Mouse (Mus musculus) heart, embryonic 16.5 days (tissue): ENCODE results near the gene Qsox2. TPM values are rescaled to one million over a fixed set of nuclear protein-coding genes. Genes with fewer than 3 reads are reported as not detected.
A peak's percentile ranks its signal among the peaks of the same experiment; 100 is the strongest.

Source experiments
- ATAC-seq: fragments of 200-750 bp; cut with Nextera tagmentation; replicated peaks from 2 replicates; pipeline ENCODE4 v1.8.0; 2017; ENCODE audit warnings: moderate number of reproducible peaks; ENCODE audit not compliant: insufficient read depth, low FRiP score; ENCODE audit errors: extremely low read depth
- H3K27ac ChIP-seq: fragments of 300-500 bp; sonication (generic); 2 replicates; pipeline ENCODE4 v1.5.1; 2014; ENCODE audit warnings: mild to moderate bottlenecking, low read length, control low read depth, moderate library complexity
- H3K27me3 ChIP-seq: fragments of 300-500 bp; sonication (generic); 2 replicates; pipeline ENCODE4 v1.6.1; 2014; ENCODE audit warnings: low read length, mixed read lengths; ENCODE audit not compliant: control insufficient read depth, insufficient read depth
- H3K36me3 ChIP-seq: fragments of 300-500 bp; sonication (generic); 2 replicates; pipeline ENCODE4 v1.6.1; 2014; ENCODE audit not compliant: control insufficient read depth, insufficient read depth
- H3K4me1 ChIP-seq: fragments of 300-500 bp; sonication (generic); 2 replicates; pipeline ENCODE4 v1.6.1; 2014; ENCODE audit warnings: low read length, mixed read lengths; ENCODE audit not compliant: control insufficient read depth, insufficient read depth
- H3K4me2 ChIP-seq: fragments of 300-500 bp; sonication (generic); 2 replicates; pipeline ENCODE4 v1.6.1; 2014; ENCODE audit warnings: low read depth, mild to moderate bottlenecking, control low read depth, low read length
- H3K4me3 ChIP-seq: fragments of 300-500 bp; sonication (generic); 2 replicates; pipeline ENCODE4 v1.5.1; 2014; ENCODE audit warnings: mild to moderate bottlenecking, control low read depth, low read length
- H3K9ac ChIP-seq: fragments of 300-500 bp; sonication (generic); 2 replicates; pipeline ENCODE4 v1.6.1; 2014; ENCODE audit warnings: low read length, control low read depth
- H3K9me3 ChIP-seq: fragments of 300-500 bp; sonication (generic); replicated peaks from 2 replicates; pipeline ENCODE4 v1.6.1; 2016; ENCODE audit warnings: low read length; ENCODE audit not compliant: control insufficient read depth
- WGBS: fragments of 180-500 bp; shearing (Covaris S2); extraction: QIAGEN DNeasy Blood & Tissue Kit; methylation state at CpG from one replicate; pipeline ENCODE4 v1.1.7; 2014; 5-methylcytosine and 5-hydroxymethylcytosine counted together
- polyA plus RNA-seq: library from polyadenylated mRNA; unstranded; fragments of >200 nt; fragmentation: Nextera tagmentation; extraction: Ambion mirVana; gene quantifications from 2 replicates; pipeline ENCODE4 v1.2.1, GENCODE M21; 2015

Qsox2 gene
- polyA plus RNA-seq, 1 experiment from 2014 or later = 11.8 TPM

DNA sequence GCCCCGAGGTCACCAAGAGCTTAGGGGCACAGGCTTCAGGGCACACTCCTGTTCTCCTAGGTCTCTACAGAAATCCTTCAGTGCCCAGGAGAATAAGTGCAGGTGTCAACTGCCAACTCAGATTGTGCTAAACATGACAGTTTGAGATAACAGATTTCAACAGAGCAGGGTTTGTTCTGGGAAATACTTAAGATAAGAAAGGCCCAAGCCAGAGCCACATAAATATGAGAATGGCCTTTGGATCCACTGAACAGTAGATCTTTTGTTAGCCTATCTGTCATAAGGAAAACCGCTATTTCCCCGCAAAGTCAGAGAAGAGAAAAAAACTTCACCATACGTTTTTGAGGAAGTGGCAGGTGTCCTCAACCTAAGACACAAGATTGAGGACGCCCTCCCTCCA, 3.1 kb downstream of the Qsox2 start:
- no peak for ATAC-seq
- H3K9me3 ChIP-seq = no peaks in the 10 kb centered on the region
- peaks cover 28% of the 10 kb centered on the region for H3K4me1 ChIP-seq
- no peaks in the 10 kb centered on the region for H3K36me3 ChIP-seq
- 45% methylated on average over 5 of the region's 5 CpGs for WGBS
- no peaks in the 10 kb centered on the region for H3K27me3 ChIP-seq
- no peak overlapping the region for H3K4me3 ChIP-seq
- peak overlapping the region; percentile 8; the same call in 1 of the 2 replicates for H3K4me2 ChIP-seq
- no peak overlapping the region for H3K9ac ChIP-seq
- peak overlapping the region; percentile 40 for H3K27ac ChIP-seq

DNA sequence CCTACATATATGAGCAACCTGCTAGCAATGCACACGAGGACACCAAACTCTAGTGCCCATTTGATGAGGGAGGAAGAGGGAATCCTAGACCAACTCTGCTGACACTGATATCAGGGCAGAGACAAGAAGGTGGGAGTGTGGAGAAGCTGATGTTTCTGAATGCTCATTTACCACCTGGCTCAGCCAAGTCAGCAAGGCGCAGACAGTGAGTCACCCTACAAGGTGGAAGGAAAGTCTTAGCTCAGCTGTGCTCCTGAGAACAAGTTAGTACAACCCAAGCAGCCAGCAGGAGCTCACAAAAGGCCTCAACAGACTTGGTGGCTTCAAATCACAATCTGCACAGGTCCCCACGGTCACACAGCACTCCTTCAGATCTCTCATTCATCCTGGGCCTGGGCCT, 6.0 kb downstream of the Qsox2 start:
- ATAC-seq = no peak
- 63% methylated on average over 3 of the region's 3 CpGs for WGBS
- H3K4me2 ChIP-seq = no peak overlapping the region
- H3K27ac ChIP-seq = no peak overlapping the region
- H3K4me3 ChIP-seq = no peak overlapping the region
- no peaks in the 10 kb centered on the region for H3K36me3 ChIP-seq
- H3K9ac ChIP-seq = no peak overlapping the region
- no peaks in the 10 kb centered on the region for H3K27me3 ChIP-seq
- H3K4me1 ChIP-seq = peaks cover 28% of the 10 kb centered on the region
- no peaks in the 10 kb centered on the region for H3K9me3 ChIP-seq

DNA sequence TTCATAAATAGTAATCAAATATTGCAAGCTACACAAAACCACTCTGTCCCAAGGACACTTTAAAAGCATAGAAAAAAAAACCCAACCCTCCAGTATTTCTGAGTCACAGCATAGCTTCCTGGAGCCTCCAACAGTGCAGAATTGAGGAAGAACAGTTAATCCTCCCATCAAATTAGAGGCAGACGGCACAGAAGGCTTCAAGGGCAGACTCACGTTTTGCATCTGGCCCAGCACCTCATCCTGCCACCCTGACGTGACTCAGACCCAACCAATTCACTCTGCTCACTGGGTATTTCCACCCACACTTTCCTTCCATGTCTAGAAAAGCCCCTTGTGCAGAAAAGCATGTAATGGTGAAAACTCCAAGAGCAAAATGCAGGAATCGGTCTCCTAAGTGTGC, 7.1 kb downstream of the Qsox2 start:
- no peaks in the 10 kb centered on the region for H3K36me3 ChIP-seq
- 54% methylated on average over 4 of the region's 4 CpGs for WGBS
- no peaks in the 10 kb centered on the region for H3K9me3 ChIP-seq
- H3K27me3 ChIP-seq = no peaks in the 10 kb centered on the region
- H3K9ac ChIP-seq = no peak overlapping the region
- H3K4me2 ChIP-seq = no peak overlapping the region
- ATAC-seq = no peak
- peaks cover 21% of the 10 kb centered on the region for H3K4me1 ChIP-seq
- H3K4me3 ChIP-seq = no peak overlapping the region
- H3K27ac ChIP-seq = no peak overlapping the region

DNA sequence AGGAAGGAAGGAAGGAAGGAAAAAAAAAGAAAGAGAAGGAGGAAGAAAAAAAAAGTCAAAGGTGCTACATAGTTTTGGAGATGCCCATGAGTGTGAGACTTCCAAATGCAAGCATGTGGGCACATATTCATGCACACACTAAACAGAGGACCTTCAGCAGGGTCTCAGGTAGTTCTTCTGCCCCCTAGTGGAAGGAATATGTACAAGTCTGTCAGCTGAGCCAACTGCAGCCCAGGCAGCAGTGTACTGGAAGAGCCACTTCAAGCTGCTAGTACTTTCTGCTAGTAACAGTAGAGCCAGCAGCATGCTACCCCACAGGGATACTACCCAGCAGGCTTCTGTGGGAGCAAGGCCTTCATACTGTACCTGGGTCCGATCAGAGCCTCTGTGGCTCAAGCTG, 9.5 kb downstream of the Qsox2 start:
- Histone ChIP-seq H3K4me3 (no peak overlapping the region), H3K4me2 (no peak overlapping the region), H3K27me3 (no peaks in the 10 kb centered on the region), H3K36me3 (peaks cover 8% of the 10 kb centered on the region; the same call in 1 of the 2 replicates), H3K27ac (no peak overlapping the region), H3K9me3 (no peaks in the 10 kb centered on the region), H3K4me1 (0 out of 2 replicates have a peak, but pooled peaks cover 4% of the 10 kb centered on the region), H3K9ac (no peak overlapping the region)
- 43% methylated on average over 1 of the region's 1 CpGs for WGBS
- ATAC-seq = peak; percentile 72

DNA sequence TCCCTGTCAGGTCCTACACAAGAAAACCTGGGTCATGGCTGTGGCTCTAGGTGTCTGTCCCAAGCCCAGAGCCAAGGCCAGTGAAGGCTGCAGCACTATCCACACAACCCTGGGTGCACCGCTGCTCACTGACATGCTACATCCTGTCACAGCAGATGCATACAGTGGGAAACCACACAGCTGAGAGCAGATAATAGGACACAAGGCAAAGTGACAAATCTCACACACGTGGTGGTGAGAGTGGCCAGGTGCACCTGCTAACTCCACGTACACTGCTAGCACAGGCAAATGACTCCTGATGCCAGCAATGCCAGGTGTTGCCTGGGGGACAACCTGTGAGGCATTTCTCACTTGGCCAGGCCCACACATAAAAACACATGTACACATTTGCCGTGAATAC, 12.1 kb downstream of the Qsox2 start:
- no peaks in the 10 kb centered on the region for H3K9me3 ChIP-seq
- no peak overlapping the region for H3K27ac ChIP-seq
- H3K36me3 ChIP-seq = peaks cover 17% of the 10 kb centered on the region
- 0 out of 2 replicates have a peak, but pooled peaks cover 2% of the 10 kb centered on the region for H3K4me1 ChIP-seq
- ATAC-seq = peak; percentile 21; the same call in 1 of the 2 replicates
- no peak overlapping the region for H3K4me3 ChIP-seq
- 80% methylated on average over 4 of the region's 4 CpGs for WGBS
- no peak overlapping the region for H3K9ac ChIP-seq
- no peaks in the 10 kb centered on the region for H3K27me3 ChIP-seq
- H3K4me2 ChIP-seq = no peak overlapping the region

DNA sequence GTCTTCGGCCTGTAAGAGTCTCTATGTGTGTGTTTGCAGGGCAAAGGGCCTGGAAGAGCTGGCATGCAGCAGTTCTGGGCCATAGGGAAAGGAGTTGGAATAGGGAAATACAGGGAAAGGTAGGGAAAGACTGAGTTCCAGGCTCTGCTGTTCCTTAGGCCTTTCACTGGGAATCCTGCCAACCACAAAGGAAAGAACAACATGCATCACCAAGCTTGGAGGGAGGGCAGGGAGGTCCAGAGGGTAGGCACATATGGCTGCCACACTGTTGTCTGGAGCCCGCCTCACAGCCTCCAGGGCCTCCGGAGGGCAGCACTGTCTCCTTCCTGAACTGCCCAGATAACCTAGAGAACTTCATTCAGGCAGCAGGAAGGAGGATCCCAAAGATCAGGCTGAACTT, 13.4 kb downstream of the Qsox2 start:
- Histone ChIP-seq H3K27ac (no peak overlapping the region), H3K36me3 (peaks cover 27% of the 10 kb centered on the region), H3K4me2 (no peak overlapping the region), H3K27me3 (no peaks in the 10 kb centered on the region), H3K9ac (no peak overlapping the region), H3K4me1 (0 out of 2 replicates have a peak, but pooled peaks cover 2% of the 10 kb centered on the region), H3K9me3 (no peaks in the 10 kb centered on the region), H3K4me3 (no peak overlapping the region)
- ATAC-seq = no peak
- WGBS = 68% methylated on average over 3 of the region's 3 CpGs

DNA sequence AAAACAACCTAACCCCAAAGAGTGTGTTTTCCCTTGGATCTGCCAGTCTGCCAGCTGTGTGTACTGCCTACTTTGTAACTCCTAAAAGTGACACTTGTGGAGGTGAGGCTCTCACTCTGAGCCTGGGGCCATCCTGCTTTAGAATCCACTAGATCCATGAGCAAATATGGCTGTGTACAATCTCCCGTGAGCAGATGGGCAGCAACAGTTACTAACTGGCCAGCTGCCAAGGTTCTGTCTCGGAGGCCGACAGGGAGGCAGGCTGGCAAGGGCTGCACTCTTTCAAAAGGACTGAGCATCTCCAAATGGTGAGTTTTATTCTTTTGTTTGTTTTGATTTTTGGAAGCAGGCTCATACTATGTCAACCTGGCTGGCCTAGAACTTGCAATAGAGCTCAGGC, 22.8 kb downstream of the Qsox2 start:
- no peak overlapping the region for H3K9ac ChIP-seq
- 13% methylated on average over 3 of the region's 3 CpGs for WGBS

DNA sequence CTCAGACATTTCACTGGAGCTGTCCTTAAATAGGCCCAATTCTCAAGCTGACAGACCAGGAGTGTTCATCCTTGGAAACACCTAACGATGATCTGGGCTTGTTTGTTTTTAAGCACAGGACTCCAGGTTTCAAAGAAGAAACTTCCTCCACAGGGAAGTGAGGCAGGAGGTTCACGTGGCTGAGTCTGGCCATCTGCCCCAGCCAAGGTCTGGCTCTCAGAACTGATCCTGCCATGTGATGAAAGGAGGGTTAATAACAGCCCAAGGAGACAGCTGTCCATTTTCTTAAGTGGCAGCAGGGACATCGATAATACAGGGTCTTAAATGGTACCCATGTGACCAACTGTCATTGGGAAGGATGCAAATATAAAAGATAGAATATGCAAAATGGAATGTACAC, 27.8 kb downstream of the Qsox2 start:
- Histone ChIP-seq H3K9me3 (0 out of 2 replicates have a peak, but pooled peaks cover 4% of the 10 kb centered on the region), H3K27me3 (peaks cover 39% of the 10 kb centered on the region), H3K27ac (no peak overlapping the region), H3K4me3 (no peak overlapping the region), H3K36me3 (peaks cover 23% of the 10 kb centered on the region), H3K4me2 (no peak overlapping the region), H3K4me1 (no peaks in the 10 kb centered on the region), H3K9ac (no peak overlapping the region)
- no peak for ATAC-seq
- 74% methylated on average over 3 of the region's 3 CpGs for WGBS

More for the DNA sequence above, 22.8 kb downstream of the Qsox2 start:
- Histone ChIP-seq H3K4me1 (no peaks in the 10 kb centered on the region), H3K27ac (no peak overlapping the region), H3K4me3 (no peak overlapping the region), H3K27me3 (no peaks in the 10 kb centered on the region), H3K4me2 (no peak overlapping the region), H3K36me3 (peaks cover 33% of the 10 kb centered on the region), H3K9me3 (0 out of 2 replicates have a peak, but pooled peaks cover 4% of the 10 kb centered on the region)
- ATAC-seq = no peak

DNA sequence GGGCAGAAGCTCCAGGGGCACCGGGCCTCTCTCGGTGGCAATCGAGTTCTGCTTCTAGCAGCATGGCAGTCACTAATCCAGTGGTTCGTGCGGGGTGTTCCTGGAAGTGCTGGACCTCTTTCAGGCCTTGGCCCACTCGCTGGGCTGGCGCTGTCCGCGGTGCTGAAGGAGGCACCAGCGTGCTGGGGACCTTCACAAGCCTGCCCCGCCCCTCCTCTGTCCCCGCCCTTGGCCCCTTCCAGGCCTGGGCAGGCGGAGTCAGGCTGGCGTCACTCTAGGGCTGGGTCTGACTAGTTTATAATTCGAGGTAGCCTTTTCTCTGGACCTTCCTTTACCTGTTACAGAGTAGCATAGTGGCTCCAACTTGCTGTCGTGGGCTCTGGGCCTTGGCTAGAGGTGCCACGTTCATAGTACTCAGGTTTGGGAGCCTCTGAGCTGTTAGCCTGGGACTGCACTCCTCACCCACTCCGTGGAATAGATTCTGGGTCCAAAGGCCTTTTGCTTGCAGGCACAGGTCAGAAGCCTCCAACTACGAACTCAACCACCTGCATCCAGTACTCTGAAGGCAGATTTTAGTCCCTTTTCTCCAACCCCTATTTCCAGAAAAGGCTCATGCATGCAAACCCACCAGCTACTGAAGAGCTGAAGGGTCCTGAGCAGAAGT, 29.1 kb downstream of the Qsox2 start, which contains the start of gene Lhx3:
Gene Lhx3, minus strand, starts transcription at position 164 of the 664 bp plus-strand sequence.
- ATAC-seq = peak; percentile 85
- Histone ChIP-seq H3K4me2 (no peak within 1 kb of the TSS), H3K4me1 (no peaks in the 10 kb centered on the region), H3K9me3 (0 out of 2 replicates have a peak, but pooled peaks cover 4% of the 10 kb centered on the region), H3K9ac (no peak within 1 kb of the TSS), H3K36me3 (peaks cover 18% of the 10 kb centered on the region), H3K27me3 (peaks cover 53% of the 10 kb centered on the region), H3K4me3 (no peak within 1 kb of the TSS), H3K27ac (no peak within 1 kb of the TSS)
- WGBS = 6% methylated on average over 19 of the region's 19 CpGs
